Mouse (Mus musculus) thymus, adult 18-20 months (tissue): ENCODE measurements around the gene Dcaf1.

Experiments used
- DNase-seq, 2 experiments: peaks; one replicate each; pipeline ENCODE4 v3.0.0; 2022; ENCODE audit warnings: mixed read lengths in 2 of 2

Gene Dcaf1

DNA sequence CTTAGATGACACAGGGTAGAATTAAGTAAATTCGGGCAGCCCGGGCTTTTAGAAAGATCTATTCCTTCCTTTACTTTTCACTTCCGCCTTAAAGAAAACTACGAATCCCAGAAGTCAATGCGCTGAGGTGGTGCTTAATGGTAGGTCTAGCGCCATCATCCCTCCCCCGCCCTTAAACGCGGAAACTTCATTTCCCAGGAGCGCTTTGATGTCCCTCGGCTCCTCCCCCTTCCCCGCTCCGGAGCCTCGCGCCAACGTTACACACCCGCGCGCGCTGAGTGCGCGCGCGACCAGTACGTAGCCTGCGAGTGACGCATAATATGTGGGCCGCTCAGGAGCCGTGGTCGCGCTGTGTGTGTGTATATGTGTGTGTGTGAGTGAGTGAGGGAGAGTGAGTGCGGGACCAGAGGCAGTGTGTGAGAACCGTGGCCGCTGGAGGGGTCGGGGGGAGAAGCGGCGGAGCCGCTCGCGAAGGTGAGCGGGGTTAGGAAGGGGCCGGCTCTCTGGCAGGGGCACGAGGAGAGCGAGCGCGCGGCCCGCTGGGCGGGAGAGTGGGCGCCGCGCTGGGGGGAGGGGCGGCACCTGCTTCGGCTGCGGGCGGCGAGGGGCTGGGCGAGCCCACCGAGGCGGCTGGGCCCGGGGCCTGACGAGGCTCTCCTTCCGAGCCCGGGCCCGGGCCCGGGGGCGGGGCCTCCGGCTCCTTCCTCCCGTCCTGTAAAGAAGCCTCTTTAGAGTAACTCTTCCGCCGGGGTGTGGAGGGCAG lies at the start of gene Dcaf1:
Gene Dcaf1, plus strand, starts transcription at position 257 of the 763 bp plus-strand sequence.
- DNase-seq = peak; percentile 88 to 93

DNA sequence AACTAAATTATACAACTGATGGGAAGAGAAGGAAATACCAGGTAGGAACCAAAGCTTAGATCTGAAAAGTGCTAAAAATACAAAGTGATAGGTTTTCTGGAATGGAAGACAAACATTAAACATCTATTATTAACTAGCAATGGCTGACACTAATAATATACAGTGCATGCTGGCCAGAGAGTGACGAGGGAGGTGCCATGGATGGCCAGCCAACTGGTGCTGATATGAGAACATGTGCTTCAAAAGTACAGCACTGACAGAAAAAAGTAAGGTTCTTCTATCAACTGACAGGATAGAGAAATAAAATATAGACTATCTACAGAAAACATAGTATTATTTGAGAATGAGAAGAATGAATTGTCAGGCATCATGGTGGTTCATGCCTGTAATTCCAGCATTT lies 45.6 kb upstream of the Dcaf1 start:
- no peak for DNase-seq

DNA sequence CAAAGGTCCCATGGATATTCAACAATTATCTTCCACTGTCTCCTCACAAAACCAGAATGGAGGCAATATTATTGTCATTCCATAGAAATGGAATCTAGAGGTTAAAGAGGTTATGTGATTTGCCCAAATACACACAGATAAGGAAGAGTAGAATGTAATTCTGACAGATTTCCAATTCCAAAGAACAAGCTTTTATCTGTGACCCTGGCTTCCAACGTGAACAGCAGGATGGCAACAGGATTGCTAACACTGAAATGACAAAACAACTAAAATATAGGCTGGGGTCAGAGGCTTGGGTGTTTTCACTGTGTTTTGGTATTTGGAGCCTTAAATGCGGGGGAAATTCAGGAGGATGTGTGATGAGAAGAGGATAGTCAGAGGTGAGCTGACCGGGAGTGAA lies 44.3 kb upstream of the Dcaf1 start:
- DNase-seq = no peak

DNA sequence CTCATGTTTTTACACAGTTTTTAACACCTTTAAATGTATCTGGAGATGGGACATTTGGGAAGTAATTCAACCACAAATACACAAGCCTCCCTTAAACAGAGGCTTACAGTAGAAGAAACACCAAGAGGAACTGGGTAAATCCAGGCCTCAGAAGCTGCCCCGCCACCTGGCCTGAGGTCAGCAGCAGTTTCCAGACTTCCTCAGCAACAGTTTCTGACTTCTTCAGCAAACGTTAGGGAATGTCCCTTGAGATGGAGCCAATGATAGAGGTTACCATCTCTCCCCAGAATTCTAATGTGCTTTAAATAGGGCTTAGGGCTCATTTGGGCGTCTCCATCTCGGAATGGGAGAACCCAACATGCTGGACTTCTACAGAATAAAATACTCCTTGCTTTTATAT lies 43.4 kb upstream of the Dcaf1 start:
- no peak for DNase-seq

DNA sequence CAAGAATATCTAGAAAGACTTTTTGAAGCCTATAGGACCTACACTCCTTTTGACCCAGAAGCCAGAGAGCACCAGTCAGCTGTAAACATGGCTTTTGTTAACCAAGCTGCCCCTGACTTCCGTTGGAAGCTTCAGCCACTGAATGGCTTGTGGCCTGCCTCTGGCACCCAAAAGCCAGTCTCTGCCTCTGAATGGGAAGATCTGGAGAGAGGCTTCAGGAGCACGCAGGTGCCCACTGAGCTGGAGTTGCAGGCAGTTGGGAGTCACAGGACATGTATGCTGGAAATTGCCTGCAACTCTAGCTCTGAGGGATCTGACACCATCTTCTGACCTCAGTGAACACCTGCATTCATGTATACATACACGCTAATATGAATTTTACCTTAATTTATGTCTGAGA lies 41.6 kb upstream of the Dcaf1 start:
- DNase-seq = no peak

DNA sequence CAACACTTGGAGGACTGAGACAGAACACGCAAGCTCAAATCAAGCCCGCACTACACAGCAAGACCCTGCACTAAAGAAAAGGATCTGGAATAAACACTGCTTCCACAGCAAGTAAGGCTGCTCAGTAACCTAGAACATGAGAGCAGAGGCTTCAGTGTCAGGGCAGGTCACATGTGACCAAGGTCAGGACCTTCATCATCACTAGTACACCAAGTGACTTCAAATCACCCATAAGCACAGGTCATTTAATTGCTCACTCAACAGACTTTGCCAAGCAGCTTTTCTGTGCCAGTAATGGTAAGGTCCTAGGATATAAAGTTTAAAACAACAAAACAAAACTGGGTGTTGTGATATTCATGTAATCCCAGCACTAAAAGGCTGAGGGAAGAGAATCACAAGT lies 38.1 kb upstream of the Dcaf1 start:
- no peak for DNase-seq

DNA sequence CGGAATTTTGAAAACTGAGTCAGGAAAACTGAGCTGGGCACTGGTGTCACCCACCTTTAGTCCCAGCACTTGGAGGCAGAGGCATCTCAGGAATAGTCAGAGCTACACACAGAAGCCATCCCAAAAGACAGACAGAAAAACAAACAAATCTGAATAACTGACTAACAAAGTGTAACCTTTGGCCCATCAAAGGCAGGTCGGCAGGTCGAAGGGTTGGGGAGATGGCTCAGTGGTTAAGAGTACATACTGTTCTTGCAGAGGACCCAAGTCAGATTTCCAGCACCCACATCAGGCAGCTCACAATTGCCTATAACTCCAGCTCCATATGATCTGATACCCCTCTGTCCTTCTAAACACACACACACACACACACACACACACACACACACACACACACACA lies 36.5 kb upstream of the Dcaf1 start:
- no peak for DNase-seq

DNA sequence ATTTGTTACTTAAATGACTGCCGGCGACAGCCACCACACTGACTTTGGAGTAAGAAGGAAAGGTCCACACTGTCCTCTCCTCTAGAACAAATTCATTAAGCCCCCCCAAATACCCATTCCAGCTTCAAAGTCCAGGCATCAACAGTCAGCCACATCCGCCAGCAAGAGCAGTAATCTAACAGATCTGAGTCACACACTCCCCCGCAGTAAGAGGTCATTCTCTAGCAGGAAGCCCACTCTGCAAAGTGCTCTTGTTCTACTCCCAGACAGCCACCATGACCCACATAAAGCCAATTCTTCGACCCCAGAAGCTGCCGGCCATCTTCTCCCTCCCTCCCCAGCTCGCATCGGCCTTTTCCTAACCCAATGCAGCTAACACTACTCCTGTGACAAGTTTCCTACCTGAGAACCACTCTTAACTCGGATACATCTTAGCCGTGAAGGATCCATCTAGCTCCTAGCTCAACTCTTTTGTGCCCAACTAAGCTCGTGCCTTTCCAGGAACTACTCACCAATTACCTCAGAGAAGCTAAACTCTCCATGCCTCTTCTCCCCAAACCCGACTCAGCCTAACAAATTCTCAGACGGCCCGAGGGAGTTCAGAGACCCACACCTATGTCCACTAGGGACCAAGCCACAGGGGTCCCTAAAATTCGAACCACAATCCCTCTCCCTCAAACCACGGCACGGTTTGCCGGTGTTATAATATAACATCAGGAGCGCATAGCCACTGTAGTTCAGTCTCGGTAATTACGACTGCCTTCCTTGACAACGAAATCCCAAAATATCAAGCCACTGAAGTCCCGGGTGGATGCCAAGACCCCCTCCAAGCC lies 33.5 kb upstream of the Dcaf1 start:
- no peak for DNase-seq

DNA sequence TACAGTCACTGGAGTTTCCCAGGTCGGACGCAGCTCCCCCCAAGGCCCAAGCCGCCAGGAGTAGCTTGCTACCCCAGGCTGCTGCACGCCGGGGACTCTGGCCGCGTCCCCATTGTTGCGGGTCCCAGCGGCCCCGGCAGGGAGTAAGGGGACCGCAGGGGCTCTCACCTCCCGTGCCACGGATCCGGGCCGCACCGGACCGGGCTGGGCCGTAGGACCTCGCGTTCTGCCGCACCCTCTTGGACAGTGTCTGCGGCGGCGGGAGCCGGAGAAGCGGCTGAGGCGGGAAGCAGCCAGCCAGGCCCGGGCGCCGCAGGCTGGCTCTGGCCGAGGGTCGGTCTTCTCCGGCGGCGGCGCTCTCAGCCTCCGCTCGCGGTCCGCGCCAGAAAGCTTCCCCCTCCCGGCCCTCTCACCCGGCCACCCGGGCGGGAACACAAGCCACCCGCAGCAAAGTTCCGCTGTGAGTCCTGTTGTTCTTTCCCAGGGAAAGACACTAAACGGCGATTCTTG lies 32.8 kb upstream of the Dcaf1 start, which contains the start of gene Rad54l2:
Gene Rad54l2, minus strand, starts transcription at position 383 of the 510 bp plus-strand sequence.
- peak; percentile 47 to 53 for DNase-seq

DNA sequence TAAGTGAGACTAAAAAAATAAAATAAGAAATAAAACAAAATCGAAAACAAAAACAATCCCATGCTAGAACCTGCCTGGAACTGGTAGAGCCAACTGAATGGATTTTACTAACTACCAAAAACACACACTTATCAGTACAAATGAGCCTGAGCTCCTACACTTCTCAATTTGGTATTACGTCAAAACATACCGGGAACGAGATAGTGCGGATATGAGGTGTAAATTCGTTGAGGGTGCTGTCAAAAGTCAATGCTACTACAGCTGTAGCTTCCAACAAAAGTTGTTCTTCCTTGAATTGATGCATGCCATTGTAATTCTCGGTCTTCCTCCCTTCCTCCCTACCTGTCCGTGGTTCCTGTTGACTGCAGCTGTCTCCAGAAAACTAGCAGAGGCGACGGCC lies 32.3 kb upstream of the Dcaf1 start:
- no peak for DNase-seq

DNA sequence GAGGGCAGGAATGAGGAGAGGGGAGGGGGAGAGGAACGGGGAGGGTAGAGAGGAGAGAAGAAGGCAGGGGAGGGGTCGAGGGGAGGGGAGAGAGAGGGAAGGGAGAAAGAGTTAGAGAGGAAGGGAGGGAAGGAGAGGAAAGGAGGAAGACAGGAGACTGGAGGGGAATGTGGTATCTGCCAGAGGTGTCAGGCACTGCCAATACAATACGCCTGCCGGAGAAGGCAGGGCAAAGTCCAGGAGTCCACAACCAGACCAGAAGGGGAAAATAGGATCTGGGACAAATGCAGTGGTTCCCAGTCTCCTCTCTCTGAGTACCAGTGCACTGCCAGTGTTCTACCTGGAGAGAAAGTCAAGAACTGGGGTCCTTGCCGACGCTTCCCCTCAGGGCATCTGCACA lies 30.8 kb upstream of the Dcaf1 start:
- DNase-seq = no peak

DNA sequence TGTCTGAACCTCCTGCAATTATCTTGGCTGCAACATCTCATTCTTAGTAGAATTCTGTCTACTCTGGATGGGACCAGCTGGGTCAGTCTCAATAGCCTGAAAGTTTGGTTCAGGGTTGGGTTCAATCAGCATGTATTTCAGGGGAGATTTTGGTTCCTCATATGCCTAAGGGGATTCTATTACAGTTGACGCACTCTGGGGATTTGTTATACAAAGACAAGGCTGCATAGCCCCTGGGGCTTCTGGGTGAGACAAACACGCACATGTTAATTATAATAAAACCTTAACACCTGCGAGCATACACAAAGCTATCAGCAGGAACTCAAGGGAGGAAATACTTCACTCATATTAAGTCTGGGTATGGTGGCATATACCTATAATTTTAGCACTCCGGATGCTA lies 15.2 kb upstream of the Dcaf1 start:
- no peak for DNase-seq

DNA sequence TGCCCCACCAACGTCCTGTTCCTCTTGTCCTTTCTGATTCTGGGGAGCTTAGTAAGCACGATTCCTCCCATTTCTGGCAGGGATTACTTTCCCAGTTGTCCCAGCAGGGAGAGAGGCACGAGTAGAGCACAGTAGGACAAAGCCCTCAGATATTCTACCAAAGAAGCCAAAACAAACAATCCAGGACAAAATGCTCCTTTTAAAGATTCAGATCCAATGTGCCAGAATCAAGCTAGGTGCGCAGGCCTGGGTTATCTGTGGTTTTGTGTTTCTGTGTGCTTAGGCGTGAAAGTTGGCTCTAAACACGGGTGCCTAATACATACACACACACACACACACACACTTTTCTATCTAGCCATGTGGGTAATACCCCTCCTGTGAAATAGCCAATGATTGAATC lies 3.5 kb upstream of the Dcaf1 start:
- DNase-seq = no peak

DNA sequence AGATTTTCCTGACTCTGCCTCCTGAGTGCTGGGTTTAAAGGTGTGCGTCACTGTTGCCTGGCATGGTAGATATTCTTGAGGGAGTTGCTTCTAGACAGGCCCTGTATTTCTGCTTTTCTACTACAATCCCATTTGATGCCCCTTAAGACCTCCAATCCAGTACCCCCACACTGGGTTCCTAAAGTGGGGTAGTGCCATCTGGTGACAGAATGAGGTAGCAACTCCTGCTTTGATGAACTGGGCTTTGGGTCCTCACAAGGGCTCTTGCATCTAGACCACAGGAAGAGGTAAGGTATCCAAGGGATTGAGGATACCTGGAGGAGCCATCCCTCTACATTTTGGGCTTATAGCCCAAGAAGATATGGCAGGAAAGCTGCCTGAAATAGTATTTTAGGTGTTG lies 2.5 kb upstream of the Dcaf1 start:
- peak in 1 of 2 experiments; percentile 4 for DNase-seq

DNA sequence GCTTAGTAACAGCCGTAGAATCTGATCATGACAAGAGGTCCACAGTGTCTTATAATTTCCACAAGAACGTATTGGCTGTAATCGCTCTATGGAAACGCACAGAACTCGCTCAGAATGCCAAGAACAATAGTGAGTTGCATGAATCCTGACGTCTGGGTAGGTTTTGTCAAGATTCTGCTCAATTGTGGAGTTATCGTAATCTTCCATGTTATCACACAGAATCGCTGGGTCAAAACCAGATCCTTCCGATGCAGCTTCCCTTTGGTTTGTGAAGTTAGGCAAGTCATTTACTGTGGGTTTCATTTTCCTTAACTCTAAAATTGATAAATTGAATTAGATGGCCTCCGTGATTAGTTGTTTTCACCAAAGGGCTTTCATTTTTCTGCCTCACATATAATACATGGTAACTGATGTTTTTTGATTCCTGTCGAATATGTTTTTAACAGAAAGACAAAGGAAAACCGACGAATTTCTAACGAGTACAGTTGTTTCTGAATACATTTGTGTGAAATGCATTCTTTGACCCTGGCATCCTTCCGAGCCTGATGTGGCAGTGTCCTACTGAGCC lies 540 bp upstream of the Dcaf1 start:
- peak in 1 of 2 experiments; percentile 9 for DNase-seq

DNA sequence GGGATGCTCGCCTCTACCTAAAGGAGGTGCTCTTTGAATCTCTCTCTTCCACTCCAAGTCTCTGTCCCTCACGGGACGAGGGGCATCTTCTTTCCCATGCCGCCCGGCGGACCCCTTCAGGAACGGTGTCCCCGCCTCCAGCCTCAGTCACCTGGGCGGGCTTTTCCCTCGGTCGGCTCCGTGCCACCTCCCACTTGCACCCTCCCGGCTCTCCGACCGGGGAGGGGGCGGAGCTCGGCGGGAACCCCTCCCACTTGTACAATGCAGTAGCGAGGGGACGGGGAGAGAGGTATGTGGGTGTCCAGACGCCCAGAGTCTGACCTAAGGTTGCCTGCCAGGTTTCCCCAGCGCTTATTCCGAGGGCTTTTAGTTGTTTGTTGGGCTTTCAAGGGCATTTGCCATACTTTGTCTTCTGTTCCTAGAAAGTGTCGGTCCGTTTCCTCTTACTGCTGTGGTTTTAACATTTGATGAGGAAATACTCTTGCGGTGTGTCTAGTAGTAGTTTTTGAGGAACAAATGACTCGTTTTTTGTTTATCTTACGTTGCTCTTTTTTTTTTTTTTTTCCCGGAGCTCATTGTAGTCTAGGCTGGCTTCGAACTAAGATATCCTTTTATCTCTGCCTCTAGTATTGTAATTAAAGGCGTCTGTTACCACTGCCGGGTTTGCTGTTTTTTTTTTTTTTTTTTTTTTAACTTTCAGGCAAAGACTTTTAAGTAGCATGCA lies 869 bp downstream of the Dcaf1 start:
- peak; percentile 79 to 88 for DNase-seq

DNA sequence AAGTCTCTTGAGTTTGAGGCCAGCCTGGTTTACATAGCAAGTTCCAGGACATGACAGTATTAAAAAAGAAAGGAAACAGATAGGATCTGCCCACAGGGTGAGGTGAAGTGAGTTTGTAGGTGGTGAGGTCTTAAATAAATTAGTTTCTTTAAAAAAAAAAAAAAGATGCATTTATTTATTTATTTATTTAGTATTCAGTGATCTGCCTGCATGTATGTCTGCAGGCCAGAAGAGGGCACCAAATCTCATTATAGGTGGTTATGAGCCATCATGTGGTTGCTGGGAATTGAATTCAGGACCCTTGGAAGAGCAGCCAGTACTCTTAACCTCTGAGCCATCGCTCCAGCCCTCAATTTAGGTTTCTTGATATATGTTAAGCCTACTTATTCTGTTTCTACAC lies 18.9 kb downstream of the Dcaf1 start:
- no peak for DNase-seq

DNA sequence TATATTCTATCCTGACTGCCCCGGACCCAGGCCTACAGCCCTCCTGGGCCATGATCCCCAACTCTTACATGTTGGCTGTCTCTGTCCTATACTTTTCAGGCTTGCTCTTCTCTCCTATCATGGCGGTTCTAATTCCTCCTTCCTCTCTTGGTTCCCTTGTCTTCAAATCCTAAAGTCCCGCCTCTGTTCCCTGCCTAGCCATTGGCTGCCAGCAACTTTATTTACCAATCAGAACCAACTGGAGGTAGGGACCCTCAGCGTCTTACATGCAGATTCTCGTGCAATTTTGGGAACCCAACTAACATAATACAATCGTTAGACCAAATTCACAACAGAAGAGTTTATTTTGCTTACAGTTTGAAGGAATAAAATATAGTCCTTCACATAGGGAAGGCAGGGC lies 21.1 kb downstream of the Dcaf1 start:
- DNase-seq = no peak

DNA sequence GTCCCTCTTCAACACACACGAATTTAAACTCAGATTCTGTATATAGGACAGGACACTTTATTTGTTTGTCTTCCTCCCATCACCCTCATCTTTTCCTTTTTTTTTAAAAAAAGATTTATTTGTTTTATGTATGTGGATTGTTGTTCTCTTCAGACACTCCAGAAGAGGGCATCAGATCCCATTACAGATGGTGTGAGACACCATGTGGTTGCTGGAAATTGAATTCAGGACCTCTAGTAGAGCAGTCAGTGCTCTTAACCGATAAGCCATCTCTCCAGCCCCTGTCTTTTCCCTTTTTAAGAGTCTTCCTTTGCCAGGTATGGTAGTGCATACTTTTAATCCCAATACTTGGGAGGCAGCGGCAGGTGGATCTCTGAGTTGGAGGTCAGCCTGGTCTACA lies 35.0 kb downstream of the Dcaf1 start:
- DNase-seq = no peak

DNA sequence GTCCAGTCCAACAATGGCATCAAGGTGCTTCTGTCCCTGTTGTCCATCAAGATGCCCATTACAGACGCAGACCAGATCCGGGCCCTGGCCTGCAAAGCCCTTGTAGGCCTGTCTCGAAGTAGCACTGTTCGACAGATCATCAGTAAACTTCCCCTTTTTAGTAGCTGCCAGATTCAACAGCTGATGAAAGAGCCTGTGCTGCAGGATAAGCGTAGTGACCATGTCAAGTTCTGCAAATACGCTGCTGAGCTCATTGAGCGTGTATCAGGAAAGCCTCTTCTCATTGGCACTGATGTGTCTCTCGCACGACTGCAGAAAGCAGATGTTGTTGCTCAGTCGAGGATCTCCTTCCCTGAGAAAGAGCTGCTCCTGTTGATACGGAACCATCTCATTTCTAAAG lies 36.4 kb downstream of the Dcaf1 start:
- no peak for DNase-seq

DNA sequence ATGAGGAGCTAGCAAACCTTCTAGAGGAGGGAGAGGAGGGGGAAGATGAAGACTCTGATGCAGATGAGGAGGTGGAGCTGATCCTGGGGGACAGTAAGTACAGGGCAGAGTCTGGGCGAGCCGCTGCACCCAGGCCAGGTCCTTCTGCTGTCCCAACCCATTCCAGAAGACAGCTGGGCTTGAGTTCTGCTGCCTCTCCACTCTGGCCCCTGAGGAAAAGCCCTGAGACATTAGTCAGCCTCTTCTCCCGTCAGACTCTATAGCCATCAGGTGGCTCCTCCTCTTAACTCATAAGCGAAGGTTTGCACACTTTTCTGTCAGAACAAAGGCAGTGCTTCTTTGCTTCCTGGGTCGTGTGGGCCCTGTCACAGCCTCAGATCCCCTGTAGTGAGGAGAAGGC lies 52.5 kb downstream of the Dcaf1 start:
- DNase-seq = no peak

DNA sequence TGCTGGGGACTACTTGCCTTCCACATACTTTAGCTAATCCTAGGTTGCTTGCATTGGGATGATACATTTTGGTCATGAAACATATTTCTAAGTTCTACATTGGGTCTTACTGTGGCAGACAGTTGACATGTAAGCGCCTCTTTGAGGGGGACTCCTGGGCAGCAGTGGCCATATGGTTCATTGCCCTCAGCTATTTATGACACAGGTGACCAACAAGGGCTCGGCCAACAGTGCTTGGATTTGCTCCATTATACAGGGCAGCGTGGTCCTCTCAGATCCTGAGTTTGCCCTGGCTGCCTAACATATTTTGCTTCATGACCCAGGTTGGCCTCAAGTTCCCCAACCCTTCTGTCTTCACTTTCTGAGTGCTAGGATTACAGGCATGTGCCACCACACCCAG lies 55.0 kb downstream of the Dcaf1 start:
- DNase-seq = no peak

DNA sequence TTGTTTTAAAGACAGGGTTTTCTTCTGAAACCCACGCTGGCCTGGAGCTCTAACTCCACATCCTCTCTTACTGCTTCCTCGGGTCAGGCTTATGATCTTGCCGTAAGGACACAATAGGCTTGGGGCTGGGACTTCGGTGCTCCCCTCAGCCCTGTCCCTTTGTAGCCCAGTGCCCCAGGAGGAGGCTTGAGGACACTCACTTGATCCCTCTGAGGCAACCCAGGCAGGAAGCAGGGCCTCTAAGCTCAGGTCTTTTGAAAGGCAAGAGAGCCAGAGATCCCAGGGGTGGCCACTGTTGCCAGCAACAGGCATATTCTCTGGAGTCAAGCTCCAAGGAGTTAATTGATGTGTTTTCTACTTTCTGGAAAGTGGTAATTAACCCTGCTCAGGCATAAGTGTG lies 57.8 kb downstream of the Dcaf1 start:
- DNase-seq = no peak
